Mouse (Mus musculus): ENCODE data around the gene Vps54.
A peak's percentile ranks its signal among the peaks of the same experiment; 100 is the strongest.
"Not testable (repeated sequence)": the region's sequence is repeated elsewhere in the genome, so short reads cannot be mapped to it uniquely, and the experiment has no call there.

Vps54 gene

DNA sequence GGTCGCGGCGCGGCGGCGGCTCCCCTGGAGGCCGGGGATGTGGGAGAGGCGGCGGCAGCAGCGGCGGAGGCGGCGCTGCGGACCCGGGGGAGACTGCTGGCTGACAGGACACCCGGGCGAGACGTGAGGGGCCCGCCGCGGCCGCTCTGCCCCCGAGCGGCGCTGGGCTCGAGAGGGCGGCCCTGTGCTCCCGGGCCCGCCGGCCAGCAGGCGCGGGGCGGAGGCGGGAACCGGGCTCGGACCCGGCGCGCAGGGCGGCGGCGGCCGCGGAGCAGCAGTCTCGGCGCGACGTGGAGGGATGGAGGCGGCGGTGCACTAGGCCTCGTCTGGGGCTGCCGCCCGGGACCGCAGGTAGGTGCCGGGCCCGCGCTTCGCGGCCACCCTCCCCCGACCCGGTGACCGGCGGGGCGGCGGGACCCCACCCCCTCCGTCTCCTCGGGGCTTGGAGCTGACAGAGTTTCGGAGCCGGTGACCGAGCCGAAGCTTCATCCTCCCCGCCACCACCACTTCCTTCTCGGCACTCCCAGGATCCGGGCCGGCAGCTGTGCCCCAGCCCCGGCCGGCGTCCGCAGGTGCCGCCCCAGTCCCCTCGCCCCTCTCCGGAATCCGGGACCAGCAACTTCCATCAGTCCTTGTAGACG is at the start of gene Vps54:
Gene Vps54, plus strand, starts transcription at position 261 of the 641 bp plus-strand sequence.
- peak; percentile 48 for DNase-seq (ENCODE audit: low spot score)

DNA sequence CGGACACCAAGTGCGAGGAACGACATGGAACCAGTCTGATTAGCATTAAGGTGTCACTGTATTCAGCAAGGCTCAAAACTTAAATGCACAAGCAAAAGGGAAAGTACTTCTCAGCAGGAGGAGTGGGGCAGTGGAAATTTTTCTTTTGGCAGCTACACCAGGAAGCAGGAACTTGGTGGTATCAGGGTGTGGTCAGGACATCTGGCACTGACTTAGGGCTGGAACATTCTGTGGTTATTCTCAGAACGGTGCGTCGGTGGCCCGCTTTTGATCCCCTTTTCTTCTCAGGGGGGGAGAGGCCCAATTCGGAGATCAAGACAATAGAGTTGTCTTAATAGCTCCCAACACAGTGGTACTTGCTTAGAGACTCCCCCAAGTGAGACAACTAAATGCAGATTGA is 47.3 kb upstream of the Vps54 start:
- not testable (repeated sequence) for DNase-seq (ENCODE audit: low spot score)

GRCm38 (mm10) chr11:21194851-21195250 is 44.2 kb upstream of the Vps54 start:
- no peak for DNase-seq (ENCODE audit: low spot score)

DNA sequence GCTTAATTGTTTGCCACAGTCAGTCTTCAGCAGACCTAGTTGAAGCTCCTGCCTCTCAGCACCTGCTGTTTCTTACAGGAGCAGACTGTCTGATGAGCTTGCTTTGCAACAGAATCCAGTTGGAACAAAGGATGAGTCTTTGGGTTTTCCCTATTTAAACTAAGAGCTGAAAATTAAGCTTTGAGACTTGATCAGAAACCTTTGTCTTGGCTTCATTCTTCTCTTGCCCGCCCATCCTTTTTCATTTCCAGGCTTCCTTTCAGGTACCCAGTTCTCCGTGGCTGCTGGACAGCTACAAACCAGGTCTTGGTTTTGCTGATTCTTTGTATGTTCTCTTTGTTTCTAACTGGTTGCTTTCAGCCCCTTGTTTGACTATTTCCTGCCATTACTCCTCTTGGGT is 30.0 kb upstream of the Vps54 start:
- no peak for DNase-seq (ENCODE audit: low spot score)

- not testable (repeated sequence) for DNase-seq (ENCODE audit: low spot score)
These were observed 29.4 kb upstream of the Vps54 start for GRCm38 (mm10) chr11:21209701-21210100.

DNA sequence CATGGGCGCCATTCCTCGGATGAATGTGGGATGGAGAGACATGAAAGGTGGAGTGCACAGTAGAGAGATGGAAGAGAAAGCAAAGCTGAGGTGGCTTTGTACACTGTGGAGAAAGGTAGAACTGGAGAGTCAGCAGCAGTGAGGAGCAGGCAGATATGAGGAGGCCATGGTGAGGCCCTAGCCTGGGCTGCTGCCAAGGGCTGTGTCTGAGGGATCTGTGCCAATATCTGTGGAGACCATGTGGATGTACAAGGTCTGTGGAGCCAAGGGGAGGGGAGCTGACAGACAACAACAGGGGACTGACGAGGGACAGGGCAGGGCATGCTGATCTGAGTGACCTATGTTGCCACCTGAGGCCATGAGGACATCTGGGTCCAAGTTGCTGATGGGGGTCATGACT is 21.7 kb upstream of the Vps54 start:
- no peak for DNase-seq (ENCODE audit: low spot score)

- no peak for DNase-seq (ENCODE audit: low spot score)
These were observed 19.8 kb upstream of the Vps54 start for GRCm38 (mm10) chr11:21219281-21219680.

GRCm38 (mm10) chr11:21219851-21220587 is 19.1 kb upstream of the Vps54 start:
- DNase-seq (ENCODE audit: low spot score), result no peak

GRCm38 (mm10) chr11:21220754-21221153 is 18.3 kb upstream of the Vps54 start:
- no peak for DNase-seq (ENCODE audit: low spot score)

DNA sequence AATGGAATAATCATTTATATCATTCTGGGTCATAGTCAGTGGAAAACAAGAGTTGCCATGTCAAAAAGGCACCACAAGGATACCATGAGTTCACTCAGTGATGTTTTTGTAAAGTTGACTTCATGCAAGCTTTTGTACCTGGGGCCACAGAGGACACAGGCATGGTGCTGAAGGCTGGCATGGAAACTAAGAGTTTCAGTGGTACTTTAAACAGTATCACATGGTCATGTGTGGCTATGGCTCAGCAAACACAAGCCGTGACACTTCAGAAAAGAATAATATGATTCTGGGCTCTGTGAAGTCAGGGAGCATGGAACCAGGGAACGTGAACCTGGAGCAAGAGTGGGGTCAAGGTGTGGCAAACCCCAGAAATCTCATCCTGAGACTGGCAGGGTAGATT is 17.7 kb upstream of the Vps54 start:
- DNase-seq (ENCODE audit: low spot score), result no peak

- no peak for DNase-seq (ENCODE audit: low spot score)
These were observed 16.4 kb upstream of the Vps54 start for GRCm38 (mm10) chr11:21222606-21223207.

- DNase-seq (ENCODE audit: low spot score), result no peak
These were observed 15.5 kb upstream of the Vps54 start for GRCm38 (mm10) chr11:21223539-21223938.

- no peak for DNase-seq (ENCODE audit: low spot score)
These were observed 15.0 kb upstream of the Vps54 start for GRCm38 (mm10) chr11:21224041-21224440.

- DNase-seq (ENCODE audit: low spot score), result no peak
These were observed 14.6 kb upstream of the Vps54 start for GRCm38 (mm10) chr11:21224446-21224845.

DNA sequence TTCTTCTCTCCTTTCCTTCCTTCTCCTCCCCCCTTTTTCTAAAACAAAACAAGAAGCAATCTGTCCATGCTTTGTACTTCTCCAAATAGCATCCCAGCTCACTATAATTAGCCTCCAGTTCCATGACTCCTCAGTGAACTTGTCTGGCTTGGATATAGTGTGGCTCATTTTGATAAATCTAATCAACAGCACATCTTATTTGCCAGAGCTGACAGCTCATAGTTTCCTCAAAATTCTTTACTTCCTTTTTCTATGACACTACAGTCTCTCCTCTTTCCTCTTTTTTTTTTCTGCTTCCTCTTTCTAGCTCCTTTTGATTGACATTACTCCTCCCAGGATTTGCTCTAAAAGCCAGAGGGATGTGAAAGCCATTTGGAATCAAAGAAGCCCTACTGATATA is 14.1 kb upstream of the Vps54 start:
- no peak for DNase-seq (ENCODE audit: low spot score)

DNA sequence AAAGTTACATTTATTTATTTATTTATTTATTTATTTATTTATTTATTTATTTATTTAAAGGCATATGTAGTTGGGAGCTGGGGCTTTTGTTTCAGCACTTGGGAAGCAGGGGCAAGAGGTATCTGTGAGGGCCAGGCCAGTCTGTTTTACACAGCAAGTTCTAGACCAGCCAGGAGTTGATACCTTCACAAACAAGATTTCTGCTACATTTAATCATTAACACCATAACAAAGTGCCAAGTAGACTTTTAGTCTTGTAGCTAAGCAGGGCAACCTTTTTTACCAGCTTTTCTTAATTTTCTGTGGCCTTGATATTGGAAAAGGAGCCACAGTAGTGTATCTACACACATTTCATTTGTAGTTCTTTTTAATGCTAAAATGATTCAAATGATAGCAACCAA is 3.7 kb upstream of the Vps54 start:
- DNase-seq (ENCODE audit: low spot score), result no peak

GRCm38 (mm10) chr11:21235821-21236220 is 3.3 kb upstream of the Vps54 start:
- no peak for DNase-seq (ENCODE audit: low spot score)

DNA sequence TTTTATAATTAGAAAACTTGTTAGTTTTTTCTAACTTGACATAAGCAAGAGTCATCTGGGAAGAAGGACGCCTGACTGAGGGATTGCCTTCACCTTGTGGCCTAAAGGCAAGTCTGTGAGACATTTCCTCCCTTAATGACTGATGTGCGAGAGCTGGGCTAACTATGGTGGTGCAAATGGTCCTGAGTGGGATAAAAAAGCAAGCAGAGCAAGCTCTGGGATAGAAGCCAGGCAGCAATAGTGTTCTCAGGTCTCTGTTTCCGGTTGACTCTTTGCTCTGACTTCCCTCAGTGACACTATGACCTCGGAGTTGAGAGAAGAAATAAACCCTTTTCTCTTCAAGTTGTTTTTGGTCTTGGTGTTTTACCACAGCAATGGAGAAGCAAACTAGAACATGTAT is 2.1 kb upstream of the Vps54 start:
- no peak for DNase-seq (ENCODE audit: low spot score)

GRCm38 (mm10) chr11:21237474-21238278 is 1.4 kb upstream of the Vps54 start:
- DNase-seq (ENCODE audit: low spot score), result no peak

GRCm38 (mm10) chr11:21238279-21239020 is 631 bp upstream of the Vps54 start:
- DNase-seq (ENCODE audit: low spot score), result peak; percentile 34

DNA sequence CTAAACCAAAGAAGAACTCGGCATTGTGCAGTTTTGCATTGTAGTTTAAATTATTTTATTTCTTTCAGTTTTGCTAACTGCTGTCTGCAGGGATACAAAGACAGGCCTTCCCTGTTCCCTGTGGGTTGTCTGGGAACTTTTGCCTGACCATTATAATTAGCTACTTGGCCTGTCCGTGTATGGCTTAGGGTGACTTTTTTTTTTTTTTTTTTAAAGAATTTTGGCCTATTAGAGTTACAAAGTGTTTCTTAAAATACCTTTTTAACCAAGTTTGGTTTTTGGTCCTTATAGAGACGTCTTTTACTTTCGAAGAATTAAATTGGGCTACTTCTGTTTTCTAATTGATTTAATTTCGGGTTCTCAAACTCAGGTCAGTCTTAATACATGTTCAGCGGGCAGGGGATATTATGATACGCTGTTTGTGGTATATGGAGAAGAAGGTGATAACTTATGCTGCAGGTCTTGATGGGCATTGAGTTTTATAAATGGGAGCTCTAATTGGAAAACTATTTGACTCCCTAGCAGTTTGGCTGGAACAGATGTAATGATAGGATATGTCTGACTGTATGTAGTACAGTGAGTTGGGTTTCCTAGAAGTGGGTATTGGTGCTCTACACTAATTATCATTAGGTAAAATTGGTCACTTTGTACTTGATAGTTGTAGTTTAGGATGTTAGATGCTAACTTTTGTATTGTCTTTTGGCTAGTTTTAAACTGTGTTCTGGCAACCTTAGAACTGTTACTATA is 855 bp downstream of the Vps54 start:
- no peak for DNase-seq (ENCODE audit: low spot score)

All from ovary, postnatal 14 days (tissue).